Mouse (Mus musculus) liver, embryonic 12.5 days (tissue): Measurements from ENCODE around the gene Cfap61. TPM values are rescaled to one million over a fixed set of nuclear protein-coding genes. Genes with fewer than 3 reads are reported as not detected.

ENCODE experiments used
- ATAC-seq: fragments of 200-750 bp; cut with Nextera tagmentation; 2 replicates; pipeline ENCODE4 v1.8.0; 2017; ENCODE audit warnings: moderate number of reproducible peaks, mild to moderate bottlenecking, moderate library complexity
- H3K27ac ChIP-seq: fragments of 300-500 bp; sonication (generic); 2 replicates; pipeline ENCODE4 v1.5.1; 2016; ENCODE audit warnings: mild to moderate bottlenecking
- H3K27me3 ChIP-seq: fragments of 300-500 bp; sonication (generic); replicated peaks from 2 replicates; pipeline ENCODE4 v1.6.1; 2016; ENCODE audit warnings: mild to moderate bottlenecking, moderate library complexity
- H3K36me3 ChIP-seq: fragments of 300-500 bp; sonication (generic); 2 replicates; pipeline ENCODE4 v1.6.1; 2016; ENCODE audit warnings: mild to moderate bottlenecking, moderate library complexity
- H3K4me1 ChIP-seq: fragments of 300-500 bp; sonication (generic); 2 replicates; pipeline ENCODE4 v1.6.1; 2016
- H3K4me2 ChIP-seq: fragments of 300-500 bp; sonication (generic); 2 replicates; pipeline ENCODE4 v1.6.1; 2016; ENCODE audit warnings: mild to moderate bottlenecking, moderate library complexity
- H3K4me3 ChIP-seq: fragments of 300-500 bp; sonication (generic); 2 replicates; pipeline ENCODE4 v1.5.1; 2016; ENCODE audit warnings: mild to moderate bottlenecking, moderate library complexity
- H3K9ac ChIP-seq: fragments of 300-500 bp; sonication (generic); 2 replicates; pipeline ENCODE4 v1.6.1; 2016; ENCODE audit warnings: mild to moderate bottlenecking, moderate library complexity
- H3K9me3 ChIP-seq: fragments of 300-500 bp; sonication (generic); replicated peaks from 2 replicates; pipeline ENCODE4 v1.6.1; 2016; ENCODE audit warnings: mild to moderate bottlenecking, moderate library complexity
- WGBS: fragments of 180-500 bp; shearing (Covaris S2); methylation state at CpG from one replicate; pipeline ENCODE4 v1.1.7; 2016; ENCODE audit not compliant: insufficient replicate concordance; 5-methylcytosine and 5-hydroxymethylcytosine counted together
- polyA plus RNA-seq: library from polyadenylated mRNA; unstranded; fragments of >200 nt; fragmentation: Nextera tagmentation; extraction: Ambion mirVana; gene quantifications from 2 replicates; pipeline ENCODE4 v1.2.1, GENCODE M21; 2016

The Cfap61 gene
- polyA plus RNA-seq, 1 experiment from 2014 or later = not detected

- Histone ChIP-seq H3K4me1 (no peaks in the 10 kb centered on the region), H3K4me2 (no peak overlapping the region), H3K27ac (no peak overlapping the region), H3K4me3 (no peak overlapping the region), H3K36me3 (no peaks in the 10 kb centered on the region), H3K9me3 (no peaks in the 10 kb centered on the region), H3K9ac (no peak overlapping the region), H3K27me3 (0 out of 2 replicates have a peak, but pooled peaks cover 4% of the 10 kb centered on the region)
- WGBS = 73% methylated on average over 4 of the region's 4 CpGs
- ATAC-seq = no peak
Measured at GRCm38 (mm10) chr2:146047691-146048090, 113.1 kb downstream of the Cfap61 start.

- Histone ChIP-seq H3K4me3 (no peak overlapping the region), H3K4me1 (no peaks in the 10 kb centered on the region), H3K27ac (no peak overlapping the region), H3K9ac (no peak overlapping the region), H3K36me3 (no peaks in the 10 kb centered on the region), H3K4me2 (no peak overlapping the region), H3K9me3 (no peaks in the 10 kb centered on the region), H3K27me3 (0 out of 2 replicates have a peak, but pooled peaks cover 4% of the 10 kb centered on the region)
- WGBS = 69% methylated on average over 17 of the region's 17 CpGs
- no peak for ATAC-seq
Measured at GRCm38 (mm10) chr2:146048221-146048829, 113.7 kb downstream of the Cfap61 start.

- no peaks in the 10 kb centered on the region for H3K36me3 ChIP-seq
- ATAC-seq = no peak
- no peak overlapping the region for H3K9ac ChIP-seq
- no peak overlapping the region for H3K4me3 ChIP-seq
- H3K4me1 ChIP-seq = no peaks in the 10 kb centered on the region
- WGBS = 54% methylated on average over 5 of the region's 5 CpGs
- H3K27ac ChIP-seq = no peak overlapping the region
- no peak overlapping the region for H3K4me2 ChIP-seq
- no peaks in the 10 kb centered on the region for H3K9me3 ChIP-seq
- 0 out of 2 replicates have a peak, but pooled peaks cover 4% of the 10 kb centered on the region for H3K27me3 ChIP-seq
Measured at GRCm38 (mm10) chr2:146049339-146049738, 114.8 kb downstream of the Cfap61 start.

- Histone ChIP-seq H3K36me3 (no peaks in the 10 kb centered on the region), H3K27me3 (0 out of 2 replicates have a peak, but pooled peaks cover 4% of the 10 kb centered on the region), H3K9me3 (no peaks in the 10 kb centered on the region), H3K4me2 (no peak overlapping the region), H3K4me3 (no peak overlapping the region), H3K27ac (no peak overlapping the region), H3K9ac (no peak overlapping the region), H3K4me1 (no peaks in the 10 kb centered on the region)
- ATAC-seq = no peak
- WGBS = 41% methylated on average over 3 of the region's 3 CpGs
Measured at GRCm38 (mm10) chr2:146050069-146050468, 115.5 kb downstream of the Cfap61 start.

- Histone ChIP-seq H3K4me1 (no peaks in the 10 kb centered on the region), H3K27ac (no peak overlapping the region), H3K4me2 (no peak overlapping the region), H3K4me3 (no peak overlapping the region), H3K27me3 (0 out of 2 replicates have a peak, but pooled peaks cover 4% of the 10 kb centered on the region), H3K9ac (no peak overlapping the region), H3K9me3 (no peaks in the 10 kb centered on the region), H3K36me3 (no peaks in the 10 kb centered on the region)
- 75% methylated on average over 4 of the region's 4 CpGs for WGBS
- ATAC-seq = no peak
Measured at GRCm38 (mm10) chr2:146051334-146051733, 116.8 kb downstream of the Cfap61 start.

GRCm38 (mm10) chr2:146057123-146057522 lies 122.5 kb downstream of the Cfap61 start:
- Histone ChIP-seq H3K27me3 (no peaks in the 10 kb centered on the region), H3K4me3 (no peak overlapping the region), H3K4me1 (no peaks in the 10 kb centered on the region), H3K4me2 (no peak overlapping the region), H3K27ac (no peak overlapping the region), H3K9me3 (no peaks in the 10 kb centered on the region), H3K36me3 (no peaks in the 10 kb centered on the region), H3K9ac (no peak overlapping the region)
- no peak for ATAC-seq
- 68% methylated on average over 4 of the region's 4 CpGs for WGBS

- no peak for ATAC-seq
- H3K9me3 ChIP-seq = no peaks in the 10 kb centered on the region
- H3K4me1 ChIP-seq = no peaks in the 10 kb centered on the region
- WGBS = 70% methylated on average over 3 of the region's 3 CpGs
- no peak overlapping the region for H3K9ac ChIP-seq
- no peaks in the 10 kb centered on the region for H3K27me3 ChIP-seq
- H3K4me2 ChIP-seq = no peak overlapping the region
- H3K36me3 ChIP-seq = no peaks in the 10 kb centered on the region
- no peak overlapping the region for H3K4me3 ChIP-seq
- no peak overlapping the region for H3K27ac ChIP-seq
Measured at GRCm38 (mm10) chr2:146058791-146059190, 124.2 kb downstream of the Cfap61 start.

GRCm38 (mm10) chr2:146061421-146062300 lies 127.1 kb downstream of the Cfap61 start:
- WGBS = 75% methylated on average over 16 of the region's 16 CpGs
- Histone ChIP-seq H3K27me3 (no peaks in the 10 kb centered on the region), H3K36me3 (no peaks in the 10 kb centered on the region), H3K9me3 (no peaks in the 10 kb centered on the region), H3K9ac (no peak overlapping the region), H3K4me2 (no peak overlapping the region), H3K4me1 (no peaks in the 10 kb centered on the region), H3K4me3 (no peak overlapping the region), H3K27ac (no peak overlapping the region)
- ATAC-seq = no peak

GRCm38 (mm10) chr2:146062330-146063092 lies 127.9 kb downstream of the Cfap61 start:
- Histone ChIP-seq H3K4me2 (0 out of 2 replicates have a peak overlapping the region, but pooled peaks have one; percentile 8), H3K36me3 (no peaks in the 10 kb centered on the region), H3K27me3 (no peaks in the 10 kb centered on the region), H3K4me3 (no peak overlapping the region), H3K4me1 (no peaks in the 10 kb centered on the region), H3K9me3 (no peaks in the 10 kb centered on the region), H3K9ac (no peak overlapping the region), H3K27ac (no peak overlapping the region)
- WGBS = 46% methylated on average over 13 of the region's 13 CpGs
- no peak for ATAC-seq

- ATAC-seq = no peak
- H3K27me3 ChIP-seq = no peaks in the 10 kb centered on the region
- H3K4me1 ChIP-seq = no peaks in the 10 kb centered on the region
- no peaks in the 10 kb centered on the region for H3K36me3 ChIP-seq
- WGBS = 81% methylated on average over 11 of the region's 11 CpGs
- H3K4me2 ChIP-seq = no peak overlapping the region
- H3K4me3 ChIP-seq = no peak overlapping the region
- no peaks in the 10 kb centered on the region for H3K9me3 ChIP-seq
- H3K9ac ChIP-seq = no peak overlapping the region
- no peak overlapping the region for H3K27ac ChIP-seq
Measured at GRCm38 (mm10) chr2:146063093-146064074, 128.8 kb downstream of the Cfap61 start.

GRCm38 (mm10) chr2:146067364-146067763 lies 132.8 kb downstream of the Cfap61 start:
- no peak overlapping the region for H3K4me2 ChIP-seq
- no peaks in the 10 kb centered on the region for H3K9me3 ChIP-seq
- 27% methylated on average over 4 of the region's 4 CpGs for WGBS
- H3K4me3 ChIP-seq = no peak overlapping the region
- no peak overlapping the region for H3K9ac ChIP-seq
- H3K27me3 ChIP-seq = no peaks in the 10 kb centered on the region
- H3K27ac ChIP-seq = no peak overlapping the region
- no peaks in the 10 kb centered on the region for H3K4me1 ChIP-seq
- H3K36me3 ChIP-seq = no peaks in the 10 kb centered on the region
- no peak for ATAC-seq
